Mouse (Mus musculus): ENCODE measurements at regions not wholly inside any gene's neighbourhood (a gene's known extent, or its start where the extent isn't known, plus 50 kb on each side); places are given as distances from the start of the nearest gene placed in this dataset.

DNA sequence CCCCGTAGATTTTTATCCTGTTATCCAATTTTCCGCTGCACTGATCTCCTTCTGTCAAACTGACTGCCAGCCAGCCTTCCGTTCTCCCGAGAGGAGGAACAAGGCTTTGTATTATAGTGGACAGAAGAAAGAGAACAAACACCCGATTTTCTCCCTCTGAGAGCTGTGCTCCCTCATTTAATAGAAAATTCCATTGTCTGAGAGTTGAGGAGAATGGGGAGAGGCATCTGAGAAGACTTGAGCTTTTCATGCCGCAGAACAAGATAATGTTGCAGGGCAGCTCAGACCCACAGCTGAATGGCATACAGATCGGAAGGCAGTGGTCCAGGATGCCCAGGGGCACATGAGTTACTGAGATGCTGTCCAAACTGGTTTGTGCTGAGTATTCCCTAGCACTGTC, 180.1 kb downstream of the Ube2e3 start:
- no peak for TF ChIP-seq POLR2A (IDR thresholded peaks at IDR 0.05; ENCODE audit: low read depth, low read length)
- TF ChIP-seq CTCF (IDR thresholded peaks at IDR 0.05; ENCODE audit: borderline replicate concordance, insufficient read depth, low read length): no peak

All from embryonic fibroblast, embryonic 13.5 days (primary cell).